Mouse (Mus musculus): ENCODE results near the gene Stk32c. TPM values are rescaled to one million over a fixed set of nuclear protein-coding genes. Genes with fewer than 3 reads are reported as not detected.

The Stk32c gene
- polyA plus RNA-seq, 1 experiment from 2014 or later = 0.50 TPM

Other genes with a start within 250 kb of the Stk32c start
- gene Dpysl4, start 127.3 kb downstream of the Stk32c start, polyA plus RNA-seq (2015; fragmentation: Nextera tagmentation; extraction: Ambion mirVana) = 106 and 141 TPM in 2 replicates
- gene Lrrc27, start 319 bp downstream of the Stk32c start, polyA plus RNA-seq (2015; fragmentation: Nextera tagmentation; extraction: Ambion mirVana) = 3.6 and 3.7 TPM in 2 replicates
- gene Pwwp2b, start 35.2 kb upstream of the Stk32c start, polyA plus RNA-seq (2015; fragmentation: Nextera tagmentation; extraction: Ambion mirVana) = 4.5 and 4.7 TPM in 2 replicates
- gene Inpp5a, start 175.8 kb upstream of the Stk32c start, polyA plus RNA-seq (2015; fragmentation: Nextera tagmentation; extraction: Ambion mirVana) = 9.7 and 11.1 TPM in 2 replicates

Measured in forebrain, embryonic 13.5 days (tissue).